Mouse (Mus musculus) C2C12 (cell line): ENCODE data around the gene Mctp1. TPM values are rescaled to one million over a fixed set of nuclear protein-coding genes. Genes with fewer than 3 reads are reported as not detected.

Source experiments
- H3K27me3 ChIP-seq: one replicate; pipeline ENCODE4 v1.6.1; 2011; ENCODE audit not compliant: control insufficient read depth, insufficient read depth, insufficient read length
- H3K36me3 ChIP-seq: one replicate; pipeline ENCODE4 v1.6.1; 2011; ENCODE audit not compliant: control insufficient read depth, insufficient read depth
- H3K4me3 ChIP-seq: one replicate; pipeline ENCODE4 v1.5.1; 2011; ENCODE audit warnings: mild to moderate bottlenecking, control low read depth; ENCODE audit not compliant: poor library complexity, insufficient read depth, severe bottlenecking
- H3K79me2 ChIP-seq: one replicate; pipeline ENCODE4 v1.6.1; 2011; ENCODE audit not compliant: control insufficient read depth, insufficient read depth
- H3K79me3 ChIP-seq: one replicate; pipeline ENCODE4 v1.6.1; 2011; ENCODE audit warnings: low read depth, control low read depth
- H3ac ChIP-seq: one replicate; pipeline ENCODE3; 2011; ENCODE audit warnings: low read depth; ENCODE audit not compliant: control insufficient read depth, insufficient read length
- CEBPB ChIP-seq: IDR thresholded peaks from one replicate; pipeline ENCODE4 v1.6.1; 2011; ENCODE audit warnings: low read depth, mild to moderate bottlenecking, control low read depth, moderate library complexity
- CTCF ChIP-seq: IDR thresholded peaks from one replicate; pipeline ENCODE4 v1.5.1; 2011; ENCODE audit not compliant: control insufficient read depth, insufficient read depth, insufficient read length
- FOSL1 ChIP-seq: IDR thresholded peaks from one replicate; pipeline ENCODE4 v1.8.0; 2011; ENCODE audit warnings: mild to moderate bottlenecking, low read length; ENCODE audit not compliant: poor library complexity, insufficient read depth, severe bottlenecking
- MAX ChIP-seq: IDR thresholded peaks from one replicate; pipeline ENCODE4 v1.6.1; 2011; ENCODE audit warnings: mild to moderate bottlenecking, control low read depth
- MYOD1 ChIP-seq: IDR thresholded peaks from one replicate; pipeline ENCODE4 v1.6.1; 2011; ENCODE audit warnings: low read depth; ENCODE audit not compliant: control insufficient read depth, insufficient read length
- MYOG ChIP-seq: IDR thresholded peaks from one replicate; pipeline ENCODE4 v1.6.1; 2011; ENCODE audit not compliant: control insufficient read depth, insufficient read length; ENCODE audit errors: extremely low read depth
- USF1 ChIP-seq: IDR thresholded peaks from one replicate; pipeline ENCODE4 v1.6.1; 2011; ENCODE audit warnings: low read depth, mild to moderate bottlenecking, control low read depth, moderate library complexity
- polyA plus RNA-seq: library from polyadenylated mRNA; unstranded; fragments of >200 nt; fragmentation: generic; extraction: Trizol; gene quantifications from one replicate; pipeline ENCODE4 v1.2.1, GENCODE M21; 2012; ENCODE audit warnings: missing spikeins

The Mctp1 gene
- polyA plus RNA-seq, 1 experiment, result 0.36 TPM

GRCm38 (mm10) chr13:76854306-76854705 lies 470.0 kb downstream of the Mctp1 start:
- Histone ChIP-seq H3K27me3 (no peaks in the 10 kb centered on the region), H3K79me2 (no peaks in the 10 kb centered on the region), H3K4me3 (no peak overlapping the region), H3K79me3 (no peaks in the 10 kb centered on the region), H3K36me3 (no peaks in the 10 kb centered on the region), H3ac (no peak overlapping the region)
- TF ChIP-seq FOSL1 (no peak), MYOD1 (no peak), MYOG (no peak), CEBPB (no peak), MAX (no peak), USF1 (no peak), CTCF (no peak)

GRCm38 (mm10) chr13:76855021-76855420 lies 470.7 kb downstream of the Mctp1 start:
- Histone ChIP-seq H3K4me3 (no peak overlapping the region), H3K27me3 (no peaks in the 10 kb centered on the region), H3ac (no peak overlapping the region), H3K79me2 (no peaks in the 10 kb centered on the region), H3K79me3 (no peaks in the 10 kb centered on the region), H3K36me3 (no peaks in the 10 kb centered on the region)
- TF ChIP-seq MAX (no peak), MYOD1 (no peak), USF1 (no peak), CTCF (no peak), FOSL1 (no peak), MYOG (no peak), CEBPB (no peak)

GRCm38 (mm10) chr13:76857024-76857423 lies 472.7 kb downstream of the Mctp1 start:
- H3ac ChIP-seq, result no peak overlapping the region
- no peaks in the 10 kb centered on the region for H3K36me3 ChIP-seq
- no peaks in the 10 kb centered on the region for H3K27me3 ChIP-seq
- no peaks in the 10 kb centered on the region for H3K79me2 ChIP-seq
- TF ChIP-seq FOSL1 (no peak), CTCF (no peak), CEBPB (no peak), USF1 (no peak), MYOG (no peak)
- H3K4me3 ChIP-seq, result no peak overlapping the region
- no peaks in the 10 kb centered on the region for H3K79me3 ChIP-seq

- no peaks in the 10 kb centered on the region for H3K36me3 ChIP-seq
- no peak for TF ChIP-seq CEBPB
- no peak overlapping the region for H3K4me3 ChIP-seq
- H3K79me3 ChIP-seq, result no peaks in the 10 kb centered on the region
- H3K27me3 ChIP-seq, result no peaks in the 10 kb centered on the region
- H3ac ChIP-seq, result no peak overlapping the region
- H3K79me2 ChIP-seq, result no peaks in the 10 kb centered on the region
These were observed 473.7 kb downstream of the Mctp1 start for GRCm38 (mm10) chr13:76858078-76858482.

- Histone ChIP-seq H3ac (no peak overlapping the region), H3K27me3 (no peaks in the 10 kb centered on the region), H3K4me3 (no peak overlapping the region), H3K79me2 (no peaks in the 10 kb centered on the region), H3K36me3 (no peaks in the 10 kb centered on the region), H3K79me3 (no peaks in the 10 kb centered on the region)
- no peak for TF ChIP-seq CTCF
- TF ChIP-seq MYOD1, result no peak
- TF ChIP-seq USF1, result no peak
- no peak for TF ChIP-seq MAX
- TF ChIP-seq CEBPB, result no peak
- TF ChIP-seq MYOG, result no peak
- TF ChIP-seq FOSL1, result no peak
These were observed 486.0 kb downstream of the Mctp1 start for GRCm38 (mm10) chr13:76870291-76870690.

GRCm38 (mm10) chr13:76877887-76878763 lies 493.8 kb downstream of the Mctp1 start:
- H3K79me3 ChIP-seq, result no peaks in the 10 kb centered on the region
- TF ChIP-seq MAX (no peak), FOSL1 (no peak), MYOD1 (no peak), CEBPB (no peak), MYOG (no peak), USF1 (no peak), CTCF (no peak)
- H3K4me3 ChIP-seq, result no peak overlapping the region
- H3K79me2 ChIP-seq, result no peaks in the 10 kb centered on the region
- H3ac ChIP-seq, result no peak overlapping the region
- no peaks in the 10 kb centered on the region for H3K27me3 ChIP-seq
- H3K36me3 ChIP-seq, result no peaks in the 10 kb centered on the region
